Mouse (Mus musculus) fibroblast of lung, adult 2 months (primary cell): ENCODE data around the gene Ap5s1.
A peak's percentile ranks its signal among the peaks of the same experiment; 100 is the strongest.
"Not testable (repeated sequence)": the region's sequence is repeated elsewhere in the genome, so short reads cannot be mapped to it uniquely, and the experiment has no call there.

Experiments
- DNase-seq: peaks from one replicate; pipeline ENCODE4 v3.0.0-alpha.2; 2011; ENCODE audit warnings: low read depth

The Ap5s1 gene

DNA sequence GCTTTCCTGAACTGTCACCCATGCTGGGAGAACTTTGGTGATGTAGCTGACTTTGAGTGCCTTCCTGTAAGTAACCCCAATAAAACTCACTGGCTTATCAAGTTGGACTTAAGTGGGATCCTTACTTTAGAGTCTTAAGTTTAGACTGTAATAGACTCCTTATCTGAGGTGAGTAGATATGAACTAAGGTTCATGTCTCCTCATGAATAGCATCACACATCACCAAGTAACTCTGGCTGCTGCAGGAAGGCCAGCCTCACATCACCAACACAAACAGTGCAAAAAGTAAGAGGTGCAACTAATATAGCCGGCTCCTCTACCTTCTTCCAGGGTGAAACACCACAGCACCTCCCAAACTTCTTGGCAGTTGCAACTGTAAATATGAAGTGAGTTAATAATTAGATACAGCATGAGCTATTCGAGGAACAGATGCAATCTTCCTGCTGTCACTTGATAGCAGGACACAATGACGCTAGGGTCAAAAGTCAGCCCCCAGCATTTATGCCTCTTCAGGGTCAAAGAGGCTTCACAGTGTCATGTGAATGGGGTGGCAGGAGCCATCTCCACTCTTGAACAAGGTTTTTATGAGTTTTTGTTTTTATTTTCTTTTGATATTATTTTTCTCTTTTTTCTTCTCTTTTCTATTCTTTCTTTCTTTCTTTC, 15.1 kb downstream of the Ap5s1 start:
- DNase-seq: no peak

DNA sequence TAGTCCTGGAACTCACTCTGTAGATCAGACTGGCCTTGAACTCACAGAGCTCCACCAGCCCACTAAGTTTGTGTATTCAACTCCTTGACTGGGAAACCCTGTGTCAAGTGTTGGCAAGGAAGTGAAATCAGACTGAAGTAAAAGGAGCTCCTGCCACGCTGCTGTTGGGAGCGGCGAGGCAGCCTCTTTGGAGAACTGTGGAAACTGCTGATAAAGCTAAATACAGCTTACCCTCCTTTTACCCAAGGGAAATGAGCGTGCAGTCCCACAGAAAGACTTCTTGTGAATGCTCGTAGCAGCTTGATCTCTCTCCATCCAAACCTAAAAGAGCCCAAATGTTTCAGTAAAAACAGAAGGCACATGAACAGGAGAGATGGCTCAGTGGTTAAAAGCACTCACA, 15.7 kb downstream of the Ap5s1 start:
- DNase-seq: no peak

DNA sequence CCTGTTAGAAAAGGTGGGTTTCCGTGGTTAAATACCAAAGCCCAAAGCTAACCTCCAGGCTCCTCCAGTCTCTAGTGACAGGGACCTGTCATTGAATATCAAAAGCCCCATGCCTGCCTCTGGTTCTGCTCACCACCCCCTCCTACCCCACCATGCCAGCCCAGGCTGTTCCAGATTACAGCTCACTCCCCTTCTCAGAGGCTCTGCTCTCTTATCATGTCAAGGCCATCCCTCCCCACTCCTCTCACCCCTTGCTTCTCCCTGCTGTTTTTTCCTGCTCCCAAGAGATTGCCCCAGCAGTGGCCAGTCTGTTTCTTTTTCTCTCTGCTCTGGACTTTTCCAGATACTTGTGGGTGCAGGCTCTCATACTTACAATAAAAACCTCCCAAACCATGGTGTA, 16.7 kb downstream of the Ap5s1 start:
- DNase-seq: no peak

GRCm38 (mm10) chr2:131225178-131225577, 18.3 kb downstream of the Ap5s1 start:
- no peak for DNase-seq

DNA sequence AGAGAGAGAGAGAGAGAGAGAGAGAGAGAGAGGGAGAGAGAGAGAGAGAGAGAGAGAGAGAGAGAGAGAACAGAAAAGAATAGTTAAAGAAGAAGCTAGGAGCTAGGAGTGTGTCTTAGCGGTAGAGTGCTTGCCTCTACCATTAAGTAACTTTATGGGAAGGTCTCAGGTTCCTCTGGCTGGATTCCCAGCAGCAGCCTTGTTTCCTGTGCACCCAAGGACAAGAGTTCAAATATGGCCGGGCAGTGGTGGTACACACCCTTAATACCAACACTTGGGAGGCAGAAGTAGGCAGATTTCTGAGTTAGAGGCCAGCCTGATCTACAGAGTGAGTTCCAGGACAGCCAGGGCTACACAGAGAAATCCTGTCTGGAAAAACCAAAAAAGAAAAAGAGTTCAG, 19.8 kb downstream of the Ap5s1 start:
- not testable (repeated sequence) for DNase-seq

- no peak for DNase-seq
Measured at GRCm38 (mm10) chr2:131227243-131227642, 20.4 kb downstream of the Ap5s1 start.

DNA sequence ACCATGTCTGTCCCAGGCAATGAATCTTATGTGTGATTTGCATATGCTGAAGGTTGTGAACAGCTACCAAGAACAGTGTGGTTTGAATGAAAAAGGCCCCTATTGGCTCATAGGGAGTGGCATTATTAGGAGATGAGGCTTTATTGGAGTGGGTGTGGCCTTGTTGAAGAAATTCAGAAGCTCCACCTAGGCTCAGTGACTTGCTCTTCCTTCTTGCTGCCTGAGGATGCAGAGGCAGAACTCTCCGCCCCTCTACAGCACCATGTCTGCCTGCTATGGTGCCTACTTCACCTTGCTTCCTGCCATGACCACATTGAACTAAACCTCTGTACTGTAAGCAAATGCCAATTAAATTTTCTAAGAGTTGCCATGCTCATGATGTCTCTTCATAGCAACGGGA, 25.7 kb downstream of the Ap5s1 start:
- DNase-seq: no peak

GRCm38 (mm10) chr2:131233307-131234126, 26.6 kb downstream of the Ap5s1 start, which contains the start of gene Mavs:
TSS of gene Mavs (plus strand) at chr2:131234063.
- DNase-seq: peak; percentile 92

DNA sequence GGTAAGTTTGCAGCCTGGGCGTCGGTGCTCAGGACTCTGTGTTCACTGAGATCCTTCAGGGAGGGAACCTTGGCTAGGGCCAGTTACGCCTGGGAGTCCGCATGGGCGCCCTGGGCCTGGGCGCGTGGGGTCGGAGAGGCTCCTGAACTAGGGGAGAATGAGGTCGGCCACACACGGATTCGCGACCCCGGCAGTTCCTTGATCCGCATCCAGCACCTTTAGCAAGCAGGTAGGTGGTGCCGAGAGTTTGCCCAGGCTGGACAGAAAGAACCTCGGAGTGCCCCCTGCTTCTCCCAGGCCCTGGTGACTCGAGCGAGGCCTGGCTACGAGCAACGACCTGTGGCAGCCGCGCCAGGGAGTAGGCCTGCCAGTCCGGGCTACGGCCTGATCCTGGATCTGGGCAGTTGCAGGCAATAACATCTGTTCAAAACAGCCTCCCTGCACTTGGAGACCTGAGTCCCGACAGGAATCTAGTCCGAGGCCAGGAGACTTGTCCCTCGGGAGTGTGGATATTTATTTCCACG, 27.3 kb downstream of the Ap5s1 start:
- no peak for DNase-seq

- no peak for DNase-seq
Measured at GRCm38 (mm10) chr2:131234970-131235635, 28.2 kb downstream of the Ap5s1 start.

DNA sequence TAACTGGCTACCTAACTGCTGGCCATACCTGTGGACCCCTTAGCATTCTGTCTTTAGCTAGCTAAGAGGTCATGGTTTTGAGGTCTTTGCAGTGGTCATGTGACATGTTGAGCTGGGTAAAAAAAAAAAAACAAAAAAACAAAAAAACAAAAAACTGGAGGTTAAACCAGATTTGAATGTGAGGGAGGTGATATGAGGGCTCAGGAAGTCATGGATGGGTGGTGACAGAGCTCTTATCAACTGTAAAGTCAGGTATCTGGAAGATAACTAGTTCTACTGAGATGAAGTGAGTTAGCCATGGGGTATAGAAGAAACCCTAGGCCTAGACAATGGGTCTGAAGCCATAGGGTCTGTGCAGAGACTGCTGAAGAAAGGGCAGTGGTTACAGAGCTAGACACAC, 35.3 kb downstream of the Ap5s1 start:
- no peak for DNase-seq

DNA sequence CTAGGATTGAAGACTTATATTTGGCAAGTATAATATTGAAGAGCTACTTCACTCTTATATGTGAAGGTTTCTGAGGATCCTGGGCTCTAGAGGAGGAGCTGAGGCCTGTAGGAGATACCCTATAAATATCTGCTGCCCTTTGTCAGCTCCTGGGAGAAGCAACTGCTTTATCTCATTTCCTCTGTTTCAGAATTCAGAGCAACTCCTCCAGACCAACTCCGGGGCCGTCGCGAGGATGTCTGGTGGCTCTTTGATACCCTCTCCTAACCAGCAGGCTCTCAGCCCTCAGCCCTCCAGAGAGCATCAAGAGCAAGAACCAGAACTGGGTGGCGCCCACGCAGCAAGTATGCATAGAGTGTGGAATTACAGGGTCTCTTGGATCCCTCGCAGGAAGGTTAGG, 36.1 kb downstream of the Ap5s1 start:
- DNase-seq: no peak

GRCm38 (mm10) chr2:131253681-131254328, 46.9 kb downstream of the Ap5s1 start:
- peak; percentile 42 for DNase-seq

GRCm38 (mm10) chr2:131254329-131254713, 47.4 kb downstream of the Ap5s1 start:
- no peak for DNase-seq

GRCm38 (mm10) chr2:131255738-131256137, 48.9 kb downstream of the Ap5s1 start:
- no peak for DNase-seq

DNA sequence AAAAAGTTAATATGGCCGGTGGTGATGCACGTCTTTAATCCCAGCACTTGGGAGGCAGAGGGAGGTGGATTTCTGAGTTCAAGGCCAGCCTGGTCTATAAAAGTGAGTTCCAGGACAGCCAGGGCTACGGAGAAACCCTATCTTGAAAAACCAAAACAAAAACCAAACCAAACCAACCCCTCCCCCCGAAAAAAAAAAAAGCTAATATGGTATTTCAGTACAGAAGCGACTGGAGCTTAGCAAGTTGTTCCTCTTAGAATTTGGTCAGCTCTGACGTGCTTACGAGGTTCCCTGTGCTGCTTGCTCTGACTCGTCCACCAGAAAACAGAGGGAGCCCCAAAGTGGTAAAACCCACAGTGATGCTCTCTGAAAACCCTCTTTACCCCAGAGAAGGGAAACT, 51.8 kb downstream of the Ap5s1 start:
- DNase-seq: no peak

GRCm38 (mm10) chr2:131260544-131261307, 53.8 kb downstream of the Ap5s1 start:
- DNase-seq: no peak

GRCm38 (mm10) chr2:131261481-131262212, 54.8 kb downstream of the Ap5s1 start:
- DNase-seq: no peak

GRCm38 (mm10) chr2:131262213-131262672, 55.4 kb downstream of the Ap5s1 start, which contains the start of gene Pank2:
TSS of gene Pank2 (plus strand) at chr2:131262495.
- DNase-seq: peak; percentile 93
